Mouse (Mus musculus) olfactory bulb, adult 2 months (tissue): Measurements from ENCODE around the gene Wdr26. TPM values are rescaled to one million over a fixed set of nuclear protein-coding genes. Genes with fewer than 3 reads are reported as not detected.

Experiments used
- H3K27ac ChIP-seq: fragments of 200-500 bp; 2 replicates; pipeline ENCODE4 v1.5.1; 2012; ENCODE audit warnings: low read depth, low read length; ENCODE audit not compliant: insufficient read depth
- H3K4me1 ChIP-seq: fragments of 200-500 bp; 2 replicates; pipeline ENCODE4 v1.6.1; 2012; ENCODE audit warnings: low read length; ENCODE audit not compliant: control insufficient read depth, insufficient read depth
- H3K4me3 ChIP-seq: fragments of 200-500 bp; 2 replicates; pipeline ENCODE4 v1.5.1; 2012; ENCODE audit warnings: mild to moderate bottlenecking, low read depth, low read length, moderate library complexity; ENCODE audit not compliant: insufficient read depth
- CTCF ChIP-seq: fragments of 200-500 bp; IDR thresholded peaks from 2 replicates; pipeline ENCODE4 v1.5.1; 2012; ENCODE audit warnings: low read depth, mild to moderate bottlenecking, low read length, moderate library complexity; ENCODE audit not compliant: insufficient read depth
- POLR2A ChIP-seq: fragments of 200-500 bp; IDR thresholded peaks from 2 replicates; pipeline ENCODE4 v1.6.1; 2012; ENCODE audit warnings: mild to moderate bottlenecking, low read depth, low read length, moderate library complexity; ENCODE audit not compliant: insufficient read depth
- WGBS: fragments of 180-500 bp; shearing (Covaris S2); methylation state at CpG from one replicate; pipeline ENCODE4 v1.1.7; 2018; 5-methylcytosine and 5-hydroxymethylcytosine counted together
- polyA plus RNA-seq: library from polyadenylated mRNA; stranded (reverse); fragments of >200 nt; gene quantifications from 2 replicates; pipeline ENCODE4 v1.2.4, GENCODE M21; 2012; ENCODE audit warnings: low replicate concordance; ENCODE audit not compliant: missing spikeins, insufficient read depth, insufficient read length

The Wdr26 gene
- polyA plus RNA-seq, 1 experiment = 199 TPM

DNA sequence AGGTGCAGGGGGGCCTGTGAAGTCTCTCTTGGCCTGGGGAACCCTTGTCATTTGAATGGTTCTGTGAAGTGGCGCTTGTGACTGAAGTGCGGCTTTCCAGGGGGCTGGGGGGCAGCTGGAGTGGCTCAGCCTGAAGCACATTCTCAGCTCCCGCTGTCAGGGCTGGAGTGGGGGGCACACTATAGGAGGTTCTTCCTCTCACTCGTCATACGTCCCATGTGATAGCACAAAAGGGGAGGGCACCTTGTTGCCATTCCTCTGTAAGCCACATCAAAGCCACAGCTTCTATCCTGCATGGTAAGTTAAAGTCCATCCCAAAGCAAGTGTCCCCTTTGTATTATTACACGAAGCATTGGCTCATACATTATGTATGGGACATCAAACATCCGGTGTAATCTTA lies 19.5 kb upstream of the Wdr26 start:
- H3K4me3 ChIP-seq = no peak overlapping the region
- TF ChIP-seq CTCF (no peak), POLR2A (no peak)
- H3K4me1 ChIP-seq = peaks cover 16% of the 10 kb centered on the region
- H3K27ac ChIP-seq = no peak overlapping the region
- 87% methylated on average over 7 of the region's 7 CpGs for WGBS

DNA sequence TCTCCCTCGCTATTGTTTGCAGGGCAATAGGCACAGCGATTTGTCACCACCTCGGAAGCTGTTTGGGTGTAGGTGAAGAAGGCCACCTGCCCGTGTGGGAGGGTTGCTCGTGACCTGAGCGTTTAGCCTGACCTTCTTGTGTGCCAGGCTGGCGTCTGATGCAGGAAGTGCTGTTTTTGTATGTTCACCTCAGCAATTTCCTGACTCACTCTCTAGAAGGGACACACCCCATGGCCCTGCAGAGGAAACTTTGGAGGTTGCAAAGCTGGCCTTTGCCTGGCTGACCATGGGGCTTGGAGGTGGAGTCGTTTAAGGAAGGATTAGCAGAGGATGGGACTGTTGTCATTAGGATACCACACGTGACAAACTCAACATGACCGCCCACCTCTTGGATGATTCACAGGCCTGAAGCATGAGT lies 18.9 kb upstream of the Wdr26 start:
- TF ChIP-seq POLR2A = no peak
- no peak for TF ChIP-seq CTCF
- Histone ChIP-seq H3K27ac (no peak overlapping the region), H3K4me1 (peaks cover 16% of the 10 kb centered on the region), H3K4me3 (no peak overlapping the region)
- WGBS = 36% methylated on average over 10 of the region's 10 CpGs

GRCm38 (mm10) chr1:181229046-181229445 lies 17.2 kb upstream of the Wdr26 start:
- TF ChIP-seq CTCF (no peak), POLR2A (no peak)
- Histone ChIP-seq H3K4me1 (peaks cover 12% of the 10 kb centered on the region), H3K27ac (no peak overlapping the region), H3K4me3 (no peak overlapping the region)
- 76% methylated on average over 5 of the region's 5 CpGs for WGBS

DNA sequence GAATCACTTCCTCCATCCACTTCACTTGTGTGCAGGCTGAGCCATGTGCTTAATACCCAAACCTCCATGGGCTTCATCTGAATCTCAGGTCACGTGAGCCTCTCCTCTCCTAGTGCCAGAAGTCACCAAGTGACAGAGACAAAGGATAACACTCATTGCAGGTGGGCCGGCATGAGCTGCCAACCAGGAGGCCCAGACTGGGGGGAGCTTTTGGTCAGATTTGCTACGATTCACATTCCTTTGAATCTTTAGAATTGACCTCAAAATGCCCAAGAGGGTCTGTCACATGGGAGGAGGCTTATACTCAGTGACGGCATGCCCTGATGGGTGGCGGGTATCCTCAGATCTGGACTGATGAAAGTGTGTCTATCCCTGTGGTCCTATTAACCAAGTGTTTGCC lies 16.8 kb upstream of the Wdr26 start:
- TF ChIP-seq POLR2A = no peak
- no peak for TF ChIP-seq CTCF
- Histone ChIP-seq H3K27ac (no peak overlapping the region), H3K4me3 (no peak overlapping the region), H3K4me1 (peaks cover 12% of the 10 kb centered on the region)
- WGBS = 82% methylated on average over 5 of the region's 5 CpGs

- WGBS = 83% methylated on average over 11 of the region's 11 CpGs
- H3K4me1 ChIP-seq = peaks cover 12% of the 10 kb centered on the region
- no peak overlapping the region for H3K4me3 ChIP-seq
- no peak overlapping the region for H3K27ac ChIP-seq
- no peak for TF ChIP-seq POLR2A
- no peak for TF ChIP-seq CTCF
Measured at GRCm38 (mm10) chr1:181227804-181228203, 16.0 kb upstream of the Wdr26 start.

DNA sequence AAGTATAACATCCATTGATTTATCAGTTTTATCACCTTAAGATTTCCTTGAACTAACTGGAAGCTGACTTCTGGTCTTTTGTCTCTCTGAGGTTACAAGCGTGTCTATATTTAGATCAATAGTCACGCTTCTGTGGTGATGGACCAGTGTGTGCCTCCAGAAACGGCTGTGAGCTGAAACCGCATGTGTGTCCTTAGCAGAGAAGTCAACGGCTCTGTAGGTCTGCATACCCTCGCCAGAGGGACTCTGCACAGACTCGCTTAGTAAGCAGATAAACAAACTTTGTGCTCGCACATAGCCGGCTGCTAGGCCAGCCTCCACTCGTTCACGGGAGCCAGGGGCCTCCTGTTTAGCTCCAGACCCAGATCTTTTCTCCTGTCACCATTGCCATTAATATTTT lies 15.0 kb upstream of the Wdr26 start:
- H3K4me3 ChIP-seq = no peak overlapping the region
- TF ChIP-seq CTCF (no peak), POLR2A (no peak)
- H3K4me1 ChIP-seq = peaks cover 10% of the 10 kb centered on the region
- 85% methylated on average over 11 of the region's 11 CpGs for WGBS
- no peak overlapping the region for H3K27ac ChIP-seq

GRCm38 (mm10) chr1:181225281-181225680 lies 13.5 kb upstream of the Wdr26 start:
- no peaks in the 10 kb centered on the region for H3K4me1 ChIP-seq
- H3K4me3 ChIP-seq = no peak overlapping the region
- no peak for TF ChIP-seq CTCF
- no peak for TF ChIP-seq POLR2A
- no peak overlapping the region for H3K27ac ChIP-seq
- 78% methylated on average over 5 of the region's 5 CpGs for WGBS

DNA sequence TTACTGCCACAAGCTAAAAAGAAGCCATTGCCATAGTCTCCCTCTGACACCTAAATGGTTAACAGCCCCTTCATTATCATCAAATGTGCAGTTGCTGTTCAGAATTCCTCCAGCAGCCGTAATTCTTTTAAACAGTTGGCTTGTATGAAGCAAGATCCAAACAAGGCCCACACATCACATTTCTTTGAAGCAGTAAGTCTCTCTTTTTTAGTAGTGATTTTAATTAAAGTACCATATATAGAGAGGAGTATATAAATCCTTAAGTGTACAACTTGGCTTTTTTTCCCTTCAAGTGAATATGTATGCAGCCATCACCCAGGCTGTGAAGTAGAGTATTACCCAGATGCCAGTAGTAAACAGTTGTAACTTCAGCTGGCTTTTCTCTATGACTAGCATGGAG lies 10.2 kb upstream of the Wdr26 start:
- no peak overlapping the region for H3K4me3 ChIP-seq
- whole genome bisulfite sequencing = 52% methylated on average over 1 of the region's 1 CpGs
- no peak for TF ChIP-seq POLR2A
- no peak for TF ChIP-seq CTCF
- H3K4me1 ChIP-seq = no peaks in the 10 kb centered on the region
- H3K27ac ChIP-seq = no peak overlapping the region

GRCm38 (mm10) chr1:181216315-181216714 lies 4.5 kb upstream of the Wdr26 start:
- Histone ChIP-seq H3K27ac (no peak overlapping the region), H3K4me3 (no peak overlapping the region), H3K4me1 (no peaks in the 10 kb centered on the region; the same call in 1 of the 2 replicates)
- TF ChIP-seq CTCF (no peak), POLR2A (no peak)
- WGBS = 88% methylated on average over 4 of the region's 4 CpGs

DNA sequence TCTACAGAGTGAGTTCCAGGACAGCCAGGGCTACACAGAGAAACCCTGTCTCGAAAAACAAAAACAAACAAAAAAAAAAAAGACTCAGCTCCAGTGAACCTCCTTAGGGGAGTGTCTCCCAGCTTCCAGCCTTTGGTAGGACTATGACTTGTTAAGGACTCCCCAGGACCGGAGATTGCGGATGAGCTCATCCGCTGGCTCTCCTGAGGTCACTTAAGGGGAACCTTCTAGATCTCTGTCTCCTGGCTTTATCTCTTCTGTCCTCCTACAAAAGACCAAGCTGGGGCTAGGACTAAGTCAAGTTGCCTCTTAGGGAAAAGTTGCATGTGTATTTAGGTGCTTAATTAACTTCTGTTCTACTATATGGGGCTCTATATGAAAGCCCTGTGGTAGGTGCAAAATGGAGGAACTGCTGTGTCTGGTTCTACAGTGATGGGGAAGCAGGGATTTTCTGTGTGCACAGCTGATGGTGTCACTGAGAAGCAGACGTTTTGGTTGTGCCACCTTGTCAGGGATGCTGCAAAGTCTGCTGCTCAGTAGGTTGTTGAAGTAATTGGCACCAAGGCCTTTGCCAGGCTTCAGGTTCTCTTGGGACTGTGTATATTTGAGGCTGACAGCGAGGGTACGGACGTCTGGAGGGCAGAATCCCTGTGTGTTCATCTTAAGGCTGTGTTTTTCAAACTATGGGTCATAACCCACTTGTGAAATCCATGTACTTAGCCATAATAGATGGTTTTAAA lies 2.7 kb upstream of the Wdr26 start:
- WGBS = 89% methylated on average over 8 of the region's 8 CpGs
- TF ChIP-seq CTCF = no peak
- TF ChIP-seq POLR2A = no peak
- H3K27ac ChIP-seq = no peak overlapping the region
- no peaks in the 10 kb centered on the region; the same call in 1 of the 2 replicates for H3K4me1 ChIP-seq
- no peak overlapping the region for H3K4me3 ChIP-seq
